Mouse (Mus musculus) myocyte (in vitro differentiated cells): ENCODE data around the gene Plekhm2. TPM values are rescaled to one million over a fixed set of nuclear protein-coding genes. Genes with fewer than 3 reads are reported as not detected.

Experiments used
- H3K27me3 ChIP-seq: one replicate; pipeline ENCODE4 v1.6.1; 2011; ENCODE audit not compliant: control insufficient read depth, insufficient read depth, insufficient read length
- H3K36me3 ChIP-seq: one replicate; pipeline ENCODE4 v1.6.1; 2011; ENCODE audit not compliant: control insufficient read depth, insufficient read depth
- H3K4me2 ChIP-seq: one replicate; pipeline ENCODE4 v1.6.1; 2011; ENCODE audit warnings: low read depth, control low read depth
- H3K4me3 ChIP-seq: one replicate; pipeline ENCODE4 v1.5.1; 2011; ENCODE audit warnings: mild to moderate bottlenecking, control low read depth, moderate library complexity
- H3K79me2 ChIP-seq: one replicate; pipeline ENCODE4 v1.6.1; 2011; ENCODE audit not compliant: control insufficient read depth, insufficient read depth
- H3ac ChIP-seq: one replicate; pipeline ENCODE4 v1.6.1; 2011; ENCODE audit not compliant: control insufficient read depth, insufficient read length
- CEBPB ChIP-seq: IDR thresholded peaks from 2 replicates; pipeline ENCODE4 v1.6.1; 2011; ENCODE audit warnings: mild to moderate bottlenecking, moderate library complexity; ENCODE audit not compliant: poor library complexity, insufficient read depth, severe bottlenecking
- E2F4 ChIP-seq: IDR thresholded peaks from one replicate; pipeline ENCODE4 v1.6.1; 2011; ENCODE audit warnings: mild to moderate bottlenecking, control low read depth, moderate library complexity; ENCODE audit not compliant: insufficient read depth
- MAX ChIP-seq: IDR thresholded peaks from one replicate; pipeline ENCODE4 v1.6.1; 2011; ENCODE audit warnings: low read depth, mild to moderate bottlenecking, control low read depth
- MYOD1 ChIP-seq, 3 experiments: IDR thresholded peaks; one replicate each; pipeline ENCODE4 v1.6.1; 2011; ENCODE audit warnings: control low read depth in 2 of 3, low read depth in 2 of 3, mild to moderate bottlenecking in 2 of 3, moderate library complexity in 1 of 3; ENCODE audit not compliant: insufficient read length in 2 of 3, control insufficient read depth in 1 of 3
- MYOG ChIP-seq, 3 experiments: IDR thresholded peaks; one replicate each; pipeline ENCODE4 v1.6.1; 2011; ENCODE audit warnings: control low read depth in 2 of 3, low read depth in 2 of 3, mild to moderate bottlenecking in 2 of 3; ENCODE audit not compliant: insufficient read length in 2 of 3, control insufficient read depth in 1 of 3, insufficient read depth in 1 of 3
- POLR2A ChIP-seq: IDR thresholded peaks from one replicate; pipeline ENCODE4 v1.6.1; 2011; ENCODE audit warnings: low read depth, mild to moderate bottlenecking, control low read depth, moderate library complexity; ENCODE audit not compliant: insufficient read length
- POLR2AphosphoS2 ChIP-seq: IDR thresholded peaks from one replicate; pipeline ENCODE4 v1.6.1; 2011; ENCODE audit warnings: low read depth, control low read depth; ENCODE audit not compliant: insufficient read length
- REST ChIP-seq: IDR thresholded peaks from one replicate; pipeline ENCODE4 v1.6.1; 2011; ENCODE audit warnings: mild to moderate bottlenecking, control low read depth, moderate library complexity; ENCODE audit not compliant: insufficient read depth, insufficient read length
- SRF ChIP-seq: IDR thresholded peaks from one replicate; pipeline ENCODE4 v1.6.1; 2011; ENCODE audit warnings: low read depth; ENCODE audit not compliant: control insufficient read depth, insufficient read length
- TCF12 ChIP-seq: IDR thresholded peaks from one replicate; pipeline ENCODE4 v1.6.1; 2011; ENCODE audit warnings: mild to moderate bottlenecking, control low read depth; ENCODE audit not compliant: poor library complexity, insufficient read depth, severe bottlenecking
- TCF3 ChIP-seq: IDR thresholded peaks from one replicate; pipeline ENCODE4 v1.6.1; 2011; ENCODE audit warnings: low read depth, control low read depth; ENCODE audit not compliant: insufficient read length
- USF1 ChIP-seq: IDR thresholded peaks from one replicate; pipeline ENCODE4 v1.6.1; 2011; ENCODE audit warnings: low read depth, mild to moderate bottlenecking, control low read depth, moderate library complexity
- polyA plus RNA-seq: library from polyadenylated mRNA; unstranded; fragments of >200 nt; fragmentation: generic; extraction: Trizol; gene quantifications from one replicate; pipeline ENCODE4 v1.2.1, GENCODE M21; 2012; ENCODE audit warnings: missing spikeins

The Plekhm2 gene
- polyA plus RNA-seq, 1 experiment, result 20.4 TPM

GRCm38 (mm10) chr4:141643118-141643855, 21.4 kb downstream of the Plekhm2 start:
- no peaks in the 10 kb centered on the region for H3K36me3 ChIP-seq
- H3K4me3 ChIP-seq, result no peak overlapping the region
- TF ChIP-seq MYOG (IDR thresholded peaks at IDR 0.05; ENCODE audit: control insufficient read depth in 1 of 3, insufficient read depth in 1 of 3, insufficient read length in 2 of 3, low read depth in 2 of 3) (peak in 2 of 3 experiments; percentile 32 to 60), SRF (no peak), MYOD1 (IDR thresholded peaks at IDR 0.05; ENCODE audit: control insufficient read depth in 1 of 3, insufficient read length in 2 of 3, low read depth in 2 of 3) (peak in 2 of 3 experiments; percentile 36 to 54)
- H3ac ChIP-seq, result no peak overlapping the region
- H3K4me2 ChIP-seq, result peak overlapping the region; percentile 55
- no peaks in the 10 kb centered on the region for H3K27me3 ChIP-seq
- peaks cover 5% of the 10 kb centered on the region for H3K79me2 ChIP-seq

- H3K36me3 ChIP-seq, result no peaks in the 10 kb centered on the region
- no peak overlapping the region for H3ac ChIP-seq
- no peaks in the 10 kb centered on the region for H3K27me3 ChIP-seq
- H3K79me2 ChIP-seq, result peaks cover 5% of the 10 kb centered on the region
- no peak overlapping the region for H3K4me2 ChIP-seq
- TF ChIP-seq POLR2A, result no peak
- TF ChIP-seq TCF3, result no peak
- TF ChIP-seq E2F4, result no peak
- TF ChIP-seq CEBPB, result no peak
- no peak for TF ChIP-seq SRF
- TF ChIP-seq TCF12, result no peak
- no peak for TF ChIP-seq MYOD1 (IDR thresholded peaks at IDR 0.05; ENCODE audit: control insufficient read depth in 1 of 3, insufficient read length in 2 of 3, low read depth in 2 of 3)
- no peak for TF ChIP-seq USF1
- TF ChIP-seq MAX, result no peak
- H3K4me3 ChIP-seq, result no peak overlapping the region
Measured at GRCm38 (mm10) chr4:141641961-141642811, 22.5 kb downstream of the Plekhm2 start.

GRCm38 (mm10) chr4:141641353-141641771, 23.3 kb downstream of the Plekhm2 start:
- H3K79me2 ChIP-seq, result no peaks in the 10 kb centered on the region
- no peak overlapping the region for H3ac ChIP-seq
- no peak for TF ChIP-seq E2F4
- no peak for TF ChIP-seq REST
- no peak for TF ChIP-seq MYOG (IDR thresholded peaks at IDR 0.05; ENCODE audit: control insufficient read depth in 1 of 3, insufficient read depth in 1 of 3, insufficient read length in 2 of 3, low read depth in 2 of 3)
- no peaks in the 10 kb centered on the region for H3K27me3 ChIP-seq
- H3K36me3 ChIP-seq, result no peaks in the 10 kb centered on the region
- no peak overlapping the region for H3K4me3 ChIP-seq
- no peak overlapping the region for H3K4me2 ChIP-seq

- Histone ChIP-seq H3K27me3 (no peaks in the 10 kb centered on the region), H3K4me3 (no peak overlapping the region), H3K4me2 (no peak overlapping the region), H3ac (no peak overlapping the region), H3K79me2 (no peaks in the 10 kb centered on the region), H3K36me3 (no peaks in the 10 kb centered on the region)
- TF ChIP-seq REST (no peak), E2F4 (no peak), SRF (no peak), POLR2A (no peak), TCF12 (no peak), USF1 (no peak), POLR2AphosphoS2 (no peak), MYOD1 (IDR thresholded peaks at IDR 0.05; ENCODE audit: control insufficient read depth in 1 of 3, insufficient read length in 2 of 3, low read depth in 2 of 3) (no peak), MAX (no peak), CEBPB (no peak), TCF3 (no peak), MYOG (IDR thresholded peaks at IDR 0.05; ENCODE audit: control insufficient read depth in 1 of 3, insufficient read depth in 1 of 3, insufficient read length in 2 of 3, low read depth in 2 of 3) (no peak)
Measured at GRCm38 (mm10) chr4:141639474-141639873, 25.2 kb downstream of the Plekhm2 start.

- no peak overlapping the region for H3K4me3 ChIP-seq
- no peak overlapping the region for H3K4me2 ChIP-seq
- H3K27me3 ChIP-seq, result no peaks in the 10 kb centered on the region
- no peak overlapping the region for H3ac ChIP-seq
- TF ChIP-seq POLR2A, result no peak
- H3K36me3 ChIP-seq, result no peaks in the 10 kb centered on the region
- H3K79me2 ChIP-seq, result no peaks in the 10 kb centered on the region
Measured at GRCm38 (mm10) chr4:141636693-141637092, 28.0 kb downstream of the Plekhm2 start.
